ENCODE assay signal across 9 mouse cellular contexts in the genomic region with DNA sequence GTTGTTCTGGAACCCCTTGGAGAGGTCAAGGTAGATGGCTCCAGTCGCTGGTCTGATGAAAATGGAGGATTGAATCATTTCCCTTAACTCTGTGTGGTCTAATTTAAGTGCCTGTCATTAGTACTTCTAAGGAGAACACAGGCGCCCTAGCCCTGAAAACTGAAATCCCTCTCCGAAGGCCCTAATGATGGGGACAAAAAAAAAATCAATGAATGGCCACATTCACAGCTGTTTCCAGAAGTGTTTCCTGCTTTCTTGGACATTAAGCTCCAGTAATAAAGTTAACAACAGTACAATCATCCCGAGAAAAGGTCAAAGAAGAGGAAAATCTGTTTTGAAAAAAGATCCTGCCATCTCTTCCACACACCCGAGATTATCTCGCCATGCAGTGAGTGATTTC.
DNase-seq lines count a peak whose midpoint lies in the region; ATAC-seq and TF ChIP-seq lines count a peak whose summit lies in the region.
"Had no signal": no experiment of that assay in that cellular context is flagged by ENCODE, and none has a peak within 500 bp of the region (broad histone marks: within the 10 kb centered on the region; RNA-seq: fewer than 3 reads in every experiment).

No protein-coding gene starts in this region.

- WGBS in heart, postnatal 0 days = 26% methylated on average over 6 of the region's 6 CpGs
- 36% methylated on average over 6 of the region's 6 CpGs for WGBS in embryonic facial prominence, embryonic 11.5 days
- 24% methylated on average over 6 of the region's 6 CpGs for WGBS in hindbrain, postnatal 0 days
- WGBS in midbrain, embryonic 15.5 days = 23% methylated on average over 6 of the region's 6 CpGs

- DNase-seq in heart, postnatal 0 days (ENCODE audit: low spot score) = no peak
- DNase-seq in heart, adult 9 months (ENCODE audit: low spot score in 2 of 2) = no peak
- DNase-seq in embryonic facial prominence, embryonic 11.5 days (ENCODE audit: low spot score) = no peak
- DNase-seq in hindbrain, postnatal 0 days (ENCODE audit: low spot score) = no peak
- no peak for DNase-seq in testis, postnatal 14 days (ENCODE audit: low spot score)
- no peak for DNase-seq in thymus, postnatal 4 days
- DNase-seq in gastrocnemius, postnatal 25 days = no peak

- peaks cover 28% of the 10 kb centered on the region for H3K4me1 ChIP-seq in heart, postnatal 0 days (ENCODE audit: control insufficient read depth, insufficient read depth)
- peaks cover 7% of the 10 kb centered on the region for H3K4me1 ChIP-seq in embryonic facial prominence, embryonic 11.5 days (ENCODE audit: control insufficient read depth, insufficient read depth, low read length)
- peaks cover 17% of the 10 kb centered on the region; the same call in 1 of the 2 replicates for H3K4me1 ChIP-seq in hindbrain, postnatal 0 days (ENCODE audit: insufficient read depth, low read length)
- peaks cover 41% of the 10 kb centered on the region for H3K4me1 ChIP-seq in midbrain, embryonic 15.5 days

- H3K4me3 ChIP-seq in heart, postnatal 0 days (ENCODE audit: low read depth, low read length) = no peak overlapping the region
- no peak overlapping the region for H3K4me3 ChIP-seq in embryonic facial prominence, embryonic 11.5 days (ENCODE audit: low read depth, low read length)
- no peak overlapping the region for H3K4me3 ChIP-seq in hindbrain, postnatal 0 days (ENCODE audit: low read length)
- H3K4me3 ChIP-seq in midbrain, embryonic 15.5 days = no peak overlapping the region

- TF ChIP-seq CTCF in heart, postnatal 0 days (IDR thresholded peaks at IDR 0.05; ENCODE audit: low read depth) = no peak
- no peak for TF ChIP-seq CTCF in hindbrain, postnatal 0 days (IDR thresholded peaks at IDR 0.05; ENCODE audit: low read depth)

- no peaks in the 10 kb centered on the region for H3K36me3 ChIP-seq in heart, postnatal 0 days (replicated peaks; ENCODE audit: control insufficient read depth, insufficient read depth, low read length)
- no peaks in the 10 kb centered on the region for H3K36me3 ChIP-seq in embryonic facial prominence, embryonic 11.5 days (replicated peaks; ENCODE audit: control insufficient read depth, insufficient read depth, low read depth, low read length)
- H3K36me3 ChIP-seq in hindbrain, postnatal 0 days (ENCODE audit: insufficient read depth, low read length) = no peaks in the 10 kb centered on the region
- no peaks in the 10 kb centered on the region for H3K36me3 ChIP-seq in midbrain, embryonic 15.5 days (replicated peaks)

- peak overlapping the region; percentile 64 for H3K4me2 ChIP-seq in heart, postnatal 0 days (ENCODE audit: low read depth, low read length)
- H3K4me2 ChIP-seq in embryonic facial prominence, embryonic 11.5 days (ENCODE audit: low read depth, low read length) = no peak overlapping the region
- H3K4me2 ChIP-seq in hindbrain, postnatal 0 days (ENCODE audit: low read depth, low read length) = peak overlapping the region; percentile 40
- H3K4me2 ChIP-seq in midbrain, embryonic 15.5 days = peak overlapping the region; percentile 41; the same call in 1 of the 2 replicates

- no peaks in the 10 kb centered on the region for H3K27me3 ChIP-seq in heart, postnatal 0 days (ENCODE audit: control insufficient read depth, insufficient read depth, low read length)
- H3K27me3 ChIP-seq in embryonic facial prominence, embryonic 11.5 days (ENCODE audit: control insufficient read depth, insufficient read depth, low read length) = no peaks in the 10 kb centered on the region
- no peaks in the 10 kb centered on the region for H3K27me3 ChIP-seq in hindbrain, postnatal 0 days (ENCODE audit: insufficient read depth, low read length)
- H3K27me3 ChIP-seq in midbrain, embryonic 15.5 days (replicated peaks) = no peaks in the 10 kb centered on the region
- H3K27me3 ChIP-seq: CH12.LX had no signal

- TF ChIP-seq EP300 in heart, postnatal 0 days (IDR thresholded peaks at IDR 0.05; ENCODE audit: low read depth) = no peak

- H3K9me3 ChIP-seq in heart, postnatal 0 days (replicated peaks; ENCODE audit: control insufficient read depth, low read length) = no peaks in the 10 kb centered on the region
- no peaks in the 10 kb centered on the region for H3K9me3 ChIP-seq in embryonic facial prominence, embryonic 11.5 days (replicated peaks; ENCODE audit: control insufficient read depth, low read length)
- no peaks in the 10 kb centered on the region for H3K9me3 ChIP-seq in hindbrain, postnatal 0 days (ENCODE audit: low read length)
- H3K9me3 ChIP-seq in midbrain, embryonic 15.5 days = no peaks in the 10 kb centered on the region

- H3K27ac ChIP-seq in heart, postnatal 0 days (ENCODE audit: low read depth) = peak overlapping the region; percentile 95
- H3K27ac ChIP-seq in embryonic facial prominence, embryonic 11.5 days (replicated peaks; ENCODE audit: low read depth, low read length) = peak overlapping the region; percentile 82
- H3K27ac ChIP-seq in hindbrain, postnatal 0 days = peak overlapping the region; percentile 79
- peak overlapping the region; percentile 81 for H3K27ac ChIP-seq in midbrain, embryonic 15.5 days

- ATAC-seq in heart, postnatal 0 days (ENCODE audit: insufficient read depth, low read depth) = peak; percentile 6; the same call in 1 of the 2 replicates
- no peak for ATAC-seq in embryonic facial prominence, embryonic 11.5 days (replicated peaks; ENCODE audit: insufficient number of reproducible peaks, low FRiP score, low TSS enrichment, low read depth)
- ATAC-seq in hindbrain, postnatal 0 days = no peak
- no peak for ATAC-seq in midbrain, embryonic 15.5 days (replicated peaks)

- no peak overlapping the region for H3K9ac ChIP-seq in heart, postnatal 0 days (replicated peaks; ENCODE audit: low read depth, low read length)
- H3K9ac ChIP-seq in embryonic facial prominence, embryonic 11.5 days (replicated peaks; ENCODE audit: low read length) = no peak overlapping the region
- H3K9ac ChIP-seq in hindbrain, postnatal 0 days (replicated peaks; ENCODE audit: low read length) = no peak overlapping the region
- H3K9ac ChIP-seq in midbrain, embryonic 15.5 days = no peak overlapping the region
